Mouse (Mus musculus) heart, embryonic 10.5 days (tissue): Measurements from ENCODE around the gene Tbx5. TPM values are rescaled to one million over a fixed set of nuclear protein-coding genes. Genes with fewer than 3 reads are reported as not detected.
"Not testable (repeated sequence)": the region's sequence is repeated elsewhere in the genome, so short reads cannot be mapped to it uniquely, and the experiment has no call there.

Source experiments
- DNase-seq: peaks from one replicate; pipeline ENCODE4 v3.0.0-alpha.2; 2017; ENCODE audit warnings: low spot score
- H3K27ac ChIP-seq: fragments of 300-500 bp; sonication (generic); 2 replicates; pipeline ENCODE4 v1.5.1; 2016; ENCODE audit warnings: mild to moderate bottlenecking
- H3K27me3 ChIP-seq: fragments of 300-500 bp; sonication (generic); 2 replicates; pipeline ENCODE4 v1.6.1; 2016; ENCODE audit warnings: mild to moderate bottlenecking; ENCODE audit not compliant: poor library complexity, insufficient read depth, severe bottlenecking
- H3K36me3 ChIP-seq: fragments of 300-500 bp; sonication (generic); 2 replicates; pipeline ENCODE4 v1.6.1; 2016; ENCODE audit warnings: mild to moderate bottlenecking, moderate library complexity
- H3K4me1 ChIP-seq: fragments of 300-500 bp; sonication (generic); 2 replicates; pipeline ENCODE4 v1.6.1; 2016; ENCODE audit warnings: mild to moderate bottlenecking
- H3K4me3 ChIP-seq: fragments of 300-500 bp; sonication (generic); 2 replicates; pipeline ENCODE4 v1.5.1; 2016; ENCODE audit warnings: mild to moderate bottlenecking, moderate library complexity
- H3K9me3 ChIP-seq: fragments of 300-500 bp; sonication (generic); 2 replicates; pipeline ENCODE4 v1.6.1; 2016; ENCODE audit warnings: mild to moderate bottlenecking, moderate library complexity
- WGBS: fragments of 180-500 bp; shearing (Covaris S2); methylation state at CpG from one replicate; pipeline ENCODE4 v1.1.7; 2016; 5-methylcytosine and 5-hydroxymethylcytosine counted together
- polyA plus RNA-seq: library from polyadenylated mRNA; unstranded; fragments of >200 nt; fragmentation: Nextera tagmentation; extraction: Ambion mirVana; gene quantifications from 2 replicates; pipeline ENCODE4 v1.2.1, GENCODE M21; 2016

Tbx5 gene
- polyA plus RNA-seq, 1 experiment from 2014 or later: 41.9 TPM

- peaks cover 11% of the 10 kb centered on the region for H3K4me1 ChIP-seq
- no peak for DNase-seq
- H3K9me3 ChIP-seq: no peaks in the 10 kb centered on the region
- 47% methylated on average over 31 of the region's 31 CpGs for WGBS
- 0 out of 2 replicates have a peak, but pooled peaks cover 9% of the 10 kb centered on the region for H3K27me3 ChIP-seq
- peaks cover 87% of the 10 kb centered on the region for H3K36me3 ChIP-seq
- 0 out of 2 replicates have a peak overlapping the region, but pooled peaks have one; percentile 6 for H3K27ac ChIP-seq
- H3K4me3 ChIP-seq: peak overlapping the region; percentile 12; the same call in 1 of the 2 replicates
Measured at GRCm38 (mm10) chr5:119866277-119867235, 34.1 kb downstream of the Tbx5 start.

- 83% methylated on average over 6 of the region's 6 CpGs for whole genome bisulfite sequencing
- Histone ChIP-seq H3K4me3 (no peak overlapping the region), H3K36me3 (peaks cover 89% of the 10 kb centered on the region), H3K27me3 (0 out of 2 replicates have a peak, but pooled peaks cover 9% of the 10 kb centered on the region), H3K4me1 (0 out of 2 replicates have a peak, but pooled peaks cover 4% of the 10 kb centered on the region), H3K27ac (no peak overlapping the region), H3K9me3 (no peaks in the 10 kb centered on the region)
- no peak for DNase-seq
Measured at GRCm38 (mm10) chr5:119867986-119868385, 35.5 kb downstream of the Tbx5 start.

- DNase-seq: no peak
- no peaks in the 10 kb centered on the region for H3K27me3 ChIP-seq
- H3K4me3 ChIP-seq: no peak overlapping the region
- H3K9me3 ChIP-seq: no peaks in the 10 kb centered on the region
- H3K27ac ChIP-seq: peak overlapping the region; percentile 18; the same call in 1 of the 2 replicates
- H3K36me3 ChIP-seq: peaks cover 78% of the 10 kb centered on the region
- H3K4me1 ChIP-seq: peaks cover 58% of the 10 kb centered on the region
- whole genome bisulfite sequencing: 2% methylated on average over 2 of the region's 2 CpGs
Measured at GRCm38 (mm10) chr5:119875421-119875820, 43.0 kb downstream of the Tbx5 start.

- WGBS: 30% methylated on average over 6 of the region's 6 CpGs
- H3K27me3 ChIP-seq: no peaks in the 10 kb centered on the region
- H3K4me1 ChIP-seq: peaks cover 58% of the 10 kb centered on the region
- H3K36me3 ChIP-seq: peaks cover 84% of the 10 kb centered on the region
- H3K9me3 ChIP-seq: no peaks in the 10 kb centered on the region
- 0 out of 2 replicates have a peak overlapping the region, but pooled peaks have one; percentile 23 for H3K27ac ChIP-seq
- DNase-seq: peak; percentile 83
- no peak overlapping the region for H3K4me3 ChIP-seq
Measured at GRCm38 (mm10) chr5:119877185-119877584, 44.7 kb downstream of the Tbx5 start.

GRCm38 (mm10) chr5:119885595-119885994 is 53.1 kb downstream of the Tbx5 start:
- DNase-seq: no peak
- Histone ChIP-seq H3K9me3 (no peaks in the 10 kb centered on the region), H3K27ac (no peak overlapping the region), H3K4me3 (no peak overlapping the region), H3K36me3 (peaks cover 37% of the 10 kb centered on the region), H3K27me3 (no peaks in the 10 kb centered on the region), H3K4me1 (peaks cover 5% of the 10 kb centered on the region; the same call in 1 of the 2 replicates)
- 83% methylated on average over 6 of the region's 8 CpGs for WGBS

GRCm38 (mm10) chr5:119887381-119887780 is 54.9 kb downstream of the Tbx5 start:
- Histone ChIP-seq H3K4me1 (peaks cover 5% of the 10 kb centered on the region; the same call in 1 of the 2 replicates), H3K4me3 (no peak overlapping the region), H3K36me3 (peaks cover 20% of the 10 kb centered on the region), H3K27ac (no peak overlapping the region), H3K9me3 (no peaks in the 10 kb centered on the region), H3K27me3 (no peaks in the 10 kb centered on the region)
- DNase-seq: no peak
- 78% methylated on average over 8 of the region's 8 CpGs for WGBS

- WGBS: 70% methylated on average over 5 of the region's 5 CpGs
- DNase-seq: no peak
- Histone ChIP-seq H3K9me3 (no peaks in the 10 kb centered on the region), H3K27me3 (no peaks in the 10 kb centered on the region), H3K36me3 (no peaks in the 10 kb centered on the region), H3K27ac (no peak overlapping the region), H3K4me3 (no peak overlapping the region), H3K4me1 (peaks cover 6% of the 10 kb centered on the region)
Measured at GRCm38 (mm10) chr5:119891960-119892359, 59.5 kb downstream of the Tbx5 start.

GRCm38 (mm10) chr5:119893060-119893459 is 60.6 kb downstream of the Tbx5 start:
- H3K27ac ChIP-seq: no peak overlapping the region

GRCm38 (mm10) chr5:119896605-119897004 is 64.1 kb downstream of the Tbx5 start:
- no peaks in the 10 kb centered on the region for H3K9me3 ChIP-seq
- H3K36me3 ChIP-seq: no peaks in the 10 kb centered on the region
- no peak for DNase-seq
- no peak overlapping the region for H3K4me3 ChIP-seq
- H3K27ac ChIP-seq: no peak overlapping the region
- no peaks in the 10 kb centered on the region for H3K27me3 ChIP-seq
- WGBS: 41% methylated on average over 3 of the region's 3 CpGs
- H3K4me1 ChIP-seq: peaks cover 9% of the 10 kb centered on the region

More at GRCm38 (mm10) chr5:119893060-119893459, 60.6 kb downstream of the Tbx5 start:
- Histone ChIP-seq H3K9me3 (no peaks in the 10 kb centered on the region), H3K36me3 (no peaks in the 10 kb centered on the region), H3K4me1 (peaks cover 9% of the 10 kb centered on the region), H3K27me3 (no peaks in the 10 kb centered on the region), H3K4me3 (no peak overlapping the region)
- 84% methylated on average over 3 of the region's 3 CpGs for WGBS
- DNase-seq: no peak

- DNase-seq: no peak
- H3K9me3 ChIP-seq: no peaks in the 10 kb centered on the region
Measured at GRCm38 (mm10) chr5:119916551-119917171, 84.2 kb downstream of the Tbx5 start.

GRCm38 (mm10) chr5:119918381-119918780 is 85.9 kb downstream of the Tbx5 start:
- not testable (repeated sequence) for H3K27ac ChIP-seq, H3K4me1 ChIP-seq
- 87% methylated on average over 1 of the region's 1 CpGs for WGBS

More at GRCm38 (mm10) chr5:119916551-119917171, 84.2 kb downstream of the Tbx5 start:
- no peak overlapping the region for H3K27ac ChIP-seq
- no peak overlapping the region for H3K4me3 ChIP-seq
- H3K27me3 ChIP-seq: no peaks in the 10 kb centered on the region
- H3K36me3 ChIP-seq: no peaks in the 10 kb centered on the region
- H3K4me1 ChIP-seq: no peaks in the 10 kb centered on the region
- 79% methylated on average over 12 of the region's 12 CpGs for WGBS

GRCm38 (mm10) chr5:119920941-119921340 is 88.5 kb downstream of the Tbx5 start:
- H3K4me3 ChIP-seq: no peak overlapping the region
- H3K9me3 ChIP-seq: no peaks in the 10 kb centered on the region
- no peaks in the 10 kb centered on the region for H3K36me3 ChIP-seq
- peaks cover 9% of the 10 kb centered on the region for H3K4me1 ChIP-seq
- no peak overlapping the region for H3K27ac ChIP-seq
- no peak for DNase-seq
- WGBS: 75% methylated on average over 10 of the region's 10 CpGs
- no peaks in the 10 kb centered on the region for H3K27me3 ChIP-seq

More at GRCm38 (mm10) chr5:119918381-119918780, 85.9 kb downstream of the Tbx5 start:
- not testable (repeated sequence) for H3K4me3 ChIP-seq, DNase-seq, H3K9me3 ChIP-seq, H3K36me3 ChIP-seq, H3K27me3 ChIP-seq

- peaks cover 9% of the 10 kb centered on the region for H3K4me1 ChIP-seq
- DNase-seq: no peak
- H3K36me3 ChIP-seq: no peaks in the 10 kb centered on the region
- no peak overlapping the region for H3K4me3 ChIP-seq
- H3K27me3 ChIP-seq: no peaks in the 10 kb centered on the region
- no peaks in the 10 kb centered on the region for H3K9me3 ChIP-seq
- WGBS: 48% methylated on average over 11 of the region's 11 CpGs
- H3K27ac ChIP-seq: no peak overlapping the region
Measured at GRCm38 (mm10) chr5:119922229-119922628, 89.8 kb downstream of the Tbx5 start.
